Mouse (Mus musculus) heart, adult 9 months (tissue): ENCODE measurements around the gene Ankrd23.

Experiments used
- DNase-seq, 2 experiments: peaks; one replicate each; pipeline ENCODE4 v3.0.0; 2022; ENCODE audit warnings: low spot score in 2 of 2

Gene Ankrd23

DNA sequence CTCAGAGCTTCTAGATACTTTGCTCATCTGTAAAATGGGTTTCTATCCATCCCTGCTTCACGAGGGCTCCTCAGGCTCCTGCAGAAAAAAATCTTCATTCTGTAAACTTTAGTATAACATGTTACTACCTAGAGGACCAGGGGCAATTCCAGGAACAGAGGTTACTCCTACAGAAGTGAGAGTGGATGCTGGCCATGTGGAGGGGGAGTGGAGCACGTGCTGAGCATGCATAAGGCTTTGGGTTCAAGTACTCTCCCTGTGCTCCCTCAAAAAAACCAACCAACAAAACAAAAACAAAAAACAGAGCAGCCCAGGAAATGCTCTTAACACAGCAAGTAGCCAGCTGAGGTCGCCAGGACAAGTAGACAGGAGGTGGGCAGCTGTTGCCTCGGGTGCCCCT, 26.9 kb upstream of the Ankrd23 start:
- DNase-seq: no peak

DNA sequence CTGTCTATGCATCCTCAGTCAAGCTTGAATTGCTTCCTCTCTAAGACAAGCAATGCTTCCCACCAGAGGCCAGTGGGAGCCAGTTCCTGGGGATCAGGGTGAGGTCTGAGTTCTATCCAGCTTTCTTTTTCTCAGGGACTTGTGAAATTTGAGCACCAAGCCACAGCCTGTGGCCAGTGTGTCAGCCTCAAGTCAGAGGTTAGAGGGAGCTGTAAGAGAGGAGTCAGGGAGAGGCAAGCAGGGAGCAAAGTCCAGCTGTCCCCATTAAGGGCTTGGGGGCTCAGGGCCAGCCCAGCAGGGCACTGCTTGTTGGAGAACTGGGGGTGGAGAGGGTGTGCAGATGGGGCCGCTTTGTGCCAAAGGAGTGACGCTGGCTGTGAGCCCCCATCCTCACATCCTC, 26.5 kb upstream of the Ankrd23 start:
- DNase-seq: peak; percentile 62 to 75

DNA sequence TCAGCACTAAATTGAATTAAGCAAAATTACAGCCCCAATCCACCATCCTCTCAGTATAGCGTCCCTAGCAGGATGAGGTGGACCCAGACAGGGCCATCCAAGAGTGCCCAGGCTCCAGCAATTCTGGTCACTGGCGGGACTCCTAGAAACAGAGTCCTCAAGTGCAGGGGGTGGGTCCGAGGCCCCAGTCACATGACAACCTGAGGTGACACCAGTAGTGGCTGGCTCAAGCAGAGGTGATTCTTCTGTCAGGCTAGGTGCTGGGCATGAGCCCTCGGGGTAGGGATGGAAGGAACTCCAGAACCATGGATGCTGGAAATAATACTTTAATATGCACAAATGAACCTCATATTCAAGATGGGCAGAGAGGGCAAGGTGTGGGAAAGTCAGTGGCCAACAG, 25.7 kb upstream of the Ankrd23 start:
- DNase-seq: no peak

DNA sequence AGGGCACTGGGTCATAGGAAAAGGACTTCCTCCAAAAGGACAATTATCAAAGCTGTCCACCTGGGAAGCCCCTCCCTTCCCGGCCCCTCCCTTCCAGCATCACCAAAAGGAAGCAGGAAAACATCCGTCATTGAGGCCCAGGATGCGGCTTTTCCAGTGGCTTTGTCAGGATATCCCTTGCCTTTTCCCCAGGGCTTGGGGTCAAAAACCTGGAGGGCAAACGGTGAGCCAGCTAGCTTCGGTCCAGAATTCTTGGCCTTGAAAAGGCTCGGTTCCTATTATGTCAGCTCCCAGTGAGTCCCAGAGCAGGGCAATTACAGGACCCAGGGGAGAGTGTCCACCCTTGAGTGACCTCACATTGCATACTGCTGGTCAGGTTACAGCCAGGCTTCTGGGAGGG, 24.2 kb upstream of the Ankrd23 start:
- peak; percentile 66 to 85 for DNase-seq

DNA sequence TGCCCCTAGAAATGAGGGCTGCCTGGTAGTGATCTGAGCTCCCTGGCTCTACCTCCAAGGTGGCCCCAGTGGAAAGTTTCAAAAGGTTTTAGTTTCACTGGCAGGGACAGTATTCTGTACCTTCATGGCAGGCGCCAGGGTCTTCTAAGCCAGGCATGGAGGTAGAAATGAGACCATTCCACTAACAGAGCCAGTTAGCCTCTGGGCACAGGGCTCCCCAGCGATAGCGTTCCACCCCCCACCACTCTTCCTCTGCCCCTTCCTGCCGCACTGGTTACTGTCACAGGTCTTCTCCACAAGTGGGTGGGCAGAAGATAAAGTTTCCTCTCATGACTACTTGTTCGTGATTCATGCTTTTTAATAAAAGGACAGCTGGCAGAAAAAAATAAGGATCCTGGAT, 23.2 kb upstream of the Ankrd23 start:
- no peak for DNase-seq

DNA sequence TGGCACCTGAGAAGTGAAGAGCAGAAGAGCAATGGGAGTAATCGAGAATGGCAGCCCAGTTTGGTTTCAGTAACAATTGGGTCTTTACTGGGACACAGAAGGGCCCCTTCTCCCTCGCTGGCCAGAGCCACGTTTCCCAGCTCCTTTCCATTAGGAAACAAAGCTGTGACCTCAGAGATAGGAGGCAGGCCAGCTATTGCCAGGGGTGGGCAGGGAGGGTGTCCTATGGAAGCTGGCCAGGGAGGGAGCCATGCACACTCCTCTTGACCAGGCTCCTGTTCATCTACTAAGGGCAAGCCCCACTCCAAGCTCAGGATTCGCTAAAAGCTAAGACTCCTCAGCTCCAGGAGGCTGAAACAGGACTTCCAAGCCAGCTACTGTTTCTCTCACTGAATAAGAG, 22.6 kb upstream of the Ankrd23 start:
- DNase-seq: no peak

DNA sequence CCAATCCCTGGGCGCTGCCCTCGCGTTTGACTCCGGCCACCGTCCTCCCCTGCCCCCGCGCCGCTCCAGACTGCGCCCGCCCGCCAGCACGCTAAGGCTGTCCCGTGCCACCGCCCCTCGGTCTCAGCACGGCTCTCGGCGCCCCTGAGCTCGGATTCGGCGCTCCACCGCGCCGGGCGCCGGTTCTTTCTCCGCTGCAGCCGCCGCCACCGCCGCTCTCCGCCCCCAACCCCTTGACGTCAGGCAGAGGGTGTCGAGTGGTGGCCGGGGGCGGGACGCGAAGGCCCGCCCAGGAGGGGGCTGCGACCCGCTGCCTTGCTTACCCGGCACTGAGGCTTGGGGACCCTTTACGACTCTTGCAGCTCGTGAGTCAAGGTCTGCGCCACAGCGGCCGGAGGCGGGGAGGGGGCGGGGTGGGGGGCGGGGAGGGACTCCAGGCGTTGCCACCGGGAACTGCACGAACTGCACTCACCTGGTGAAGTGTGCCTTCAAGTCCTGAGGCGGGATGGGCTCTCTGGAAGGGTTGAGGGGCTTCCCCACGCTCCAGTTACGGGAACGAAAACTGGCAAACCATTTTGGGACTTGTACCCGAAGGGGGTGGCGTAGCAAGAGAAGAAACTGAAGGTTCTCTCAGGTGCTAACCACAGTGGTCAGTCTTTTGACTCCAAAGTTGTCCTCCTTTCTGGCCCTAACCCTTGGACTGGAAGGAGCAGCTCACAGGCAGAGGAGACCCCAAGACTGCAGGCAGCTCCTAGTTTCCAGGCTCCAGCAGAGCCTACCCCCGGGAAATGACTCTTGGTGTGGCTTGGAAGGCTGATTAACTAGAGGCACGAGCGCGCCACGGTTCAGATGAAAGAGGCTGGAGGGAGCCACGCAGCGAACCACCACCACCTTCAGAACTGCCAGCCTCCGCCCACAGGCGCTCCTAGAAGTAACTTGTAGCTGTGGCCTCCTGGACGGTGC, 21.6 kb upstream of the Ankrd23 start, which contains the start of gene Sema4c:
Sema4c (minus strand) TSS at position 319 of the 963 bp plus-strand sequence.
- peak in 1 of 2 experiments; percentile 70 for DNase-seq

DNA sequence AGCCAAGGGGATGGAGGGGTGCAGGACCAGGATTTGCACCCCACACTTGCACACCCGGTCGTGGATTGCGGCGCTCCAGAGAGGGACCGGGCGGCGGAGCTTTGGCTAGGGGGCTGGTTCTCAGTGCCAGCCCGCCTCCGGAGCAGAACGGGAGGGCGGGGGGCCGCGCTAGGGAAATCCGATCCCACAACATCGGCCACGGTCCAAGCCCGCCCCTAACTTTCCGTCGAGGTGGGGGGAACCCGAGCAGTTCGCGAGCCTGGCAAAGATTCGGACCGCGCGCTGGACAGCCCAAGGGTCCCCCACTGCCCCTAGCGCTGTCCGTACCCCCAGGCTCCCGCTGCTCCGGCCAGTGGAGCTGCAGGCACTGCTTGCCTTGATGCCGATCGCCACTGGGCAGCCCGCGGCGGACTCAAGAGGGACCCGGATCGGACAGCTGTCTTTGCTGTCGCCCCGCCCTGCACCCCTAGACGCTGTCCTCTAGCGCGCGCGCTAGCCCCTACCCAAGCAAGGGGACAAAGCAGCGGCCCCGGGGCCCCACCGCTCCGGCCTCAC, 20.9 kb upstream of the Ankrd23 start:
- peak; percentile 89 to 90 for DNase-seq

DNA sequence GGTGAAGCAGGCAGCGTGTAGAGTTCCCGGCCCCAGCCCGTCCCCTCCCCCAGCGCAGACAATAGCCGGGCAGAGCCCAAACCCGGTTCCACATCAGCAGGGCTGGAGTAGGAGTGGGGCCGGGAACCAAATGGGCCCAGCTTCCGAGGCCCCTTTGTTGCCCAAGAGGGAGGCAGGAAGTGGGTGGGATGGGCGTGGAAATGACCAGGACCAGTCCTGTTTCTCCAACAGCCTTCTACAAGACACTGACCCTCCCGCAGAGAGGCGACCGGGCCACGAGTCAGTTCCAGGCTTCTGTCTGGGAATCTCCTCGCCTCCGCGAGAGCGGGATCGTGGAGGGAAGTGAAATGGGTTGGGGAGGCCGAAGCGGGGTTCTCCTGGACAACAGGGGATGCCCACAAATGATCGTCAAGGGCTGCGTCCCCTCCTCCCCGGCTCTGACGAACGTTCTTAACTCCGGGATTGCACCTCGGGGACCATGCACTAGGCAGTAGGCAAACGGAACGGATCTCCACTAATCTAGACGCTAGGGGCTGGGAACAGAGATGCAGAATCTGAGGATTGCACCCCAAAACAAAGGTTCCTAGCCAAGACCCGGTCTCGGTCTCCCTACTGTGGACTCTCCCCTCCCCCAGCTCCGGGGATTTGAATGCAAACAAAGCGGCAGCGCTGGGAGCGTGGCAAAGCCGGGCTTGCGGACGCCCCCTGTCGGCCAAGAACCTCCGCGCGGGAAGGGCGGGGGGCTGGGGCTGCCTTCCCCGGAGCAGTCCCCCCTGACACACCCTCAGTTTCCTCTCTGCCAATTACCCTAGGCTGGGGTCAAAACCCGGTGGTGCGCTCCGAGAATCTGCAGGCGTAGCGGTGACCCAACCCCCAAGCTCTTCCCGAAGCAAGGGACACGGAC, 20.1 kb upstream of the Ankrd23 start:
- peak; percentile 93 to 95 for DNase-seq

DNA sequence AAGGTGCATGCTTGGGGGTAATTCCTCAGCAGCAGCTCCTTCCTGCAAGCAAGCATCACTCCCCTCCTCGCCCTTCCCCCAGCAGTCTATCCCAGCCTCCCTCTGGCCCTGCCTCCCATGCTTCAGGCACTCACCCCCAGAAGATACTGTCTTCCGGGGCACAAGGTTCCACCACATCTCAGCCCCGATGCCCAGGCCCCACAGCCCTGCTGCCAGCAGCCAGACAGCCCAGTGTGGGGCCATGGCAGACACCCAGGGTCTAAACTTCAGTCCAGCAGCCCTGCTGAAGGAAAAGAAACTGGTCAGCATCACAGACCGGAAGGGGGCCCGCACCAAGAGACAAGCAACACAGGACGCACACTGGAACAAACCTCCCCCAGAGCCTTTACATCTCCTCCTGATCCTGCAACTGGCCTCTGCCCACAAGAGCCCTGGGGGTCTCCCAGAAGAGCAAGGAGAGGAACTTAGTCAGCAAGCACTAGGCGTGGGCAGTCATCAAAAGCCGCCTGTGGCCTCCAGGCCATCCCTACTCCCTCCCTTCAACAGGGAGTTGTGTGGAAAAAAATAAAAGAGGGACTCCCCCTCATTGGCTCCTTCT, 19.2 kb upstream of the Ankrd23 start:
- peak in 1 of 2 experiments; percentile 56 for DNase-seq

DNA sequence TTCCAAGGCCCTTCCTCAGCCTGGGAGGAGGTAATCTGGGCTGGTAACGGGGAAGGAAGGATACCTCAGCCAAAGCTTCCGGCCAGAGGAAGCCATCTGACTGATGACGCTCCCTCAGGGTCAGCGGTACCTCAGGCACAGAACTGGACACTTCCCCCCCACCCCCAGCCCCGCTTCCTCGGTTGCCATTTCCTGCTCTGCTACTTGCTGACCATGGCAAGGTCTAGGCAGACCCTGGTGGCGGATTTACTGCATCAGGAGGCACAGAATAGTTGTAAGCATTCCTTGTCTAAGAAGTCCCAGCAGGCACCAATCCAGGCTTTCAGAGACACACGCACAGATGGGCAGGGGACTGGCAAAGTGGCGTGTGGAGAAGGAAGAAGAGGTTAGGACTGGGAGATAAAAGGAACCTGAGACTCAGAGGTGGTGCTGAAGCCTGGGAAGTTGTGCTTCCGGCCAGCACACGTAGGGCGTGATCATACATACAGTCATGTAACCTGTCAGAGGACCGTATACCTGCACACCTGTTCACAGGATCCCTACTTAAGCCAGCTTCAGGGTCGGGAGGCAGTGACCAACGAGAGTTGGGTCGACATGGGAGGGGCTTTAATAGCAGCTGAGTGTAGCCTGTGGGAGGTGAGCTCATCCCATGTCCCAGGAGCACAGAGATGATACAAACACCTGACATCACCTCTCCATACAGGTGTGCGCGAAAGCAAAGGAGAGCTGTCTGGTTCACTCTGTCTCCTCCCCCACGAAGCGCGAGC, 18.1 kb upstream of the Ankrd23 start:
- peak in 1 of 2 experiments; percentile 73 for DNase-seq

DNA sequence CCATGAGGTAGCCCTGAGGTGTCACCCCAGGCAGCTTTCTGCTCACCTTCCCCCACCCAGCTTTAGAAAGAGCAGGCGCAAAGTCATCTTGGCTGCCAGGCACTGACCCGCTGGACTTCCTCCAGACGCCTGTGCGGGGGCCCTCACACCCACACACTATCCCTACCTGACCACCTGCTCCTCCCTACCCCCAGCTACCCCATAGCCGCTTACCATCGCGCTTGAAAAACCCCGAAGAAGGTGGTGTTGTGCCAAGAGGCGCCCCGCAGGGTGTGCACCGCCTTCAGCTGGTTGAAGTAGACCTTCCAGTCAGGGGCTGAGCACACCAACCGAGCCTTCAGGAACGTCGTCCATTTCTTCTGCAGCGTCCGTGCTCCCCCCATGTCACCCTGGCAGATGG, 15.8 kb upstream of the Ankrd23 start:
- DNase-seq: no peak

DNA sequence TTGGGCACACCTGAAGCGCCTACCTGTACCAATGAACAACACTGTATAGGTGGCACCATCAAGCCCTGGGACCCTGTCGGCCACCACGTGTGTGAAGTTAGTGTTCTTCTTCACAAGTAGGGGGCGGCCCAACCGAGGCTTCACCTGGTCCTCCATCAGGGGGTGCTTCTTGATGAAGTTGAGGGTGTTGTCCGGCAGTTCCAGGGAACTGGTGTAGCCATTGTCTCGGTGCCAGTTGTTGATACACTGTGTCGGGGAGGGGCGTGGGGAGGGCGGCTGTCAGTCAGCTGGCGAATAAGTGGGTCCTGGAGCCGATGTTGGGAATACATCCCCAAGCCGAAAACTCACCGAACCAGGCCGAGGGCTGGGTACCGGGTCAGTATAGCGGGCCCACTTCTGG, 15.2 kb upstream of the Ankrd23 start:
- no peak for DNase-seq

DNA sequence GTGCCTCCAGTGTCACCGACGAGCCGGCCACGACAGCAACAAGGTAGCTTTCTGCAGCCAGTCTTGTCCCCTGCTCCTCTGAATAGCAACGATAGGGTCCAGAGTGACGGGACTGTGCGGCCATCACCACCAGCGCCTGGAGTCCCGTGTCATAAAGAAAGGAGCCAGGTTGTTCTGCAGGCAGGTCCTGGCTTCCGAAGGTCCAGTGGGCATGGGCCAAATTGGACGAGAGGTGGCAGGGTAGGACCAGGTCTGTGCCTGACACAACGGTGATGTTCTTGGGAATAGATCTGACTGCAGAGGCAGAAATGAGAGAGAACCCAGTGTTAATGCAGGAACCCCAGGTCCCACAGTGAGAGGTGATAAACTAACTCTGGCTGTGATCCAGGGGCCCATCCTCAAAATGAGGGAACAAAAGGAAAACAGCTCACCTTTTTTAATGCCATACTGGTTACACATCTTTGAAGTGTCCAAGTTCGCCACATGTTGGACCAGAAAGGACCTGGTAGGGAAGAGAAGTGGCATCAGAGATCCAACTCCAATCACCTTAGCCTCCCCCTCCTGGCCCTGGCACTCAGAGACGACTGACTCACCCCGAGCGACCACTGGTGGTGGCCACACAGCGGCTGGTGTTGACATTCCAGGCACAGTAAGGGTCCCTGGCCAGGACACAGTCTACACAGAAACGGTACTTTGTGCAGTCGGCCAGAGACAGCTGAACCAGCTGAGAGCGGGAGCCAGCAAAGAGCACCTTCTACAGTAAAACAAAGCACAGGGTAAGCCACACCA, 13.6 kb upstream of the Ankrd23 start:
- DNase-seq: no peak

DNA sequence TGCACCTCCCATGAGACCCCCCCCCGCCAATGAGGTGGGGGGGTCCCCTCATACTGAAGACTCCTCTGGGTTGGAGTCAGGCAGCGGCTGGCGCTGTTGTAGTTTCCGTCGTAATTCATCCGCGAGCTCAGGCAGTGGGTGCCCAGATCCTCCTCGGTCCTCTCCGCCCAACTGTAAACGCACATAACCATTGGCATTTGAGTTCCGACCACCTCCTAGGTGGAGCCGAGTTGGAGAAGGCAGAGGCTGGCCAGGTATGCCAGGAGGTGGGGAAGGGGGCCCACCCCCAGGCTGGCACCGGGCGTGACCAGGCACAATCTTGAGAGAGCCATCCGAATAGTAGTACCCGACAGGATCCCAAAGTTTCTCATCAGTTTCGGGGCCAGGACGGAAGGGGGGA, 12.8 kb upstream of the Ankrd23 start:
- DNase-seq: no peak

DNA sequence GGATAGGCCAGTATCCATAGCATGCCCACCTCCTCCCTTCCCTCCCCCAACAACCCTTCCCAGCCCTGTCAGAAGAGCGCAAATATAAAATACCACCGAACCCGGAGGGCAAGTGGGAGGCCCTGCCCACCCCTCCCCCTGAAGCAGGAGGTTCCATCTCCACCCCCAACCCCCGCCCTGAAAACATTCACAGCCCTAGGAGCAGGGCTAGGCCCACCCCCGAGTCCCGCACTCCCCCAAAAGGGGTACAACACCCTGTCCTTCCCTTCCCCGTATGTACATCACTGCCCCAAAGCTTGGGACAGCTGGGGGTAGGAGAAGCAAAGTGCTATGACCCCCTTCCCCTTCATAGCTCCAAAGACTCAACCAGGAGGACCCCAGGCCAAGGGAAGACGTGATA, 12.1 kb upstream of the Ankrd23 start:
- no peak for DNase-seq

DNA sequence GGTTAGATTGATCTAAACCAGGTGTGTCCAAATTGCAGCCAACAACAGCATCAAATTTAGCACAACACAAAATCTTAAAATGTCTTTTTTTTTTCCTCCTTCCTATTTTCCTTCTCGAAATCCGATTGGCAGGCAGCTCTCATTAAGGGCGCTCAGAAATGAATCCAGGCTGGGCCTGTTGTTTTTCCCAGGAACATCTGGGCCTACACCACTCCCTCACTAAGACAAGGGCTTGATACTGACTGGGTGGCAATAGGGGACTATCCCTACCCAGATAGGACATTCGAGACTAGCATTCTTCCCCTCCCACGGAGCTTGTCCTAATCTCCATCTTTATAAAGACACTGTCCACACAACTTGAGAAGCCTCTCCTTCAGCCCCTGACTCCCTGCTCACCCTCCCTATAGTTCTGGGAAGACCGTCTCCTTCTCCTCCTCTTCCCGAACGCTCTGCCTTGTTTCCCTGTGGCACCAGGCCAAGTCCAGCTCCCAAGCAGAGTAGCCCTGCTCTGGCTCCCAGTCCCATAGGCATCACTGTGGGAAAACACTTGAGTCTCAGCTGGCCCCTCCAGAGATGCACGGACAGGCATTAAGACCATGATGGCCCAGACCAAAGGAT, 11.4 kb upstream of the Ankrd23 start:
- peak in 1 of 2 experiments; percentile 55 for DNase-seq

DNA sequence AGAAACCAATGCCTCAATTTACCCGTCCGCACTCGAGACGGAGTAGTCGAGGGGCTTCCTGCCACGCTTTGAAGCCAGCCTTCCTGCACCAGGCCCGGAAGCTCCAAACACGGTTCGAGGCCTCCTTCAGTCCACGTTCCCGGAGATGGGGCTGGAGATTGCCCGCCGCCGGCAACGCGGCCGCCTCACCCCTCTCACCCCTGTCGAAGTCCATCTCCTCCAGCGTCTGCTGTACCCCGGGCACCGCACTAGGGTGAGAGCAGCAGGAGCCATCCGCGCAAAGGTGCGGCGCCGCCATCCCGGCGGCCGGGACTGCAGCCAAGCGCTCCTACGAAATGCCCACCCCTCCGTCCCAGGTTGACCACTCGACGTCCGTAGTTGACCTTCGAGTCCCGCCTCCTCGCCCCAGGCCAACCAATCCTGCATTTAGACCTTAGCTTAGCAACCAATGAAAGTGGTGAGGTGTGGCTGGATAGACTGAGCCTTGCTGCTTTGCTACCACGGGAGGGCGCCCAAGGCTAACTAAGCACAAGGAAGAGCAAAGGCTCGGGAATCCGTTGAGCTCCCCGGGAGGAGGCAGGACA, 10.3 kb upstream of the Ankrd23 start, which contains the start of gene Ankrd39:
Ankrd39 (minus strand) TSS at position 558 of the 584 bp plus-strand sequence.
- peak; percentile 99 for DNase-seq
